Mouse (Mus musculus) erythroblast, embryonic 14.5 days (primary cell): ENCODE measurements around the gene Pik3r2. TPM values are rescaled to one million over a fixed set of nuclear protein-coding genes. Genes with fewer than 3 reads are reported as not detected.
"Not testable (repeated sequence)": the region's sequence is repeated elsewhere in the genome, so short reads cannot be mapped to it uniquely, and the experiment has no call there.

Experiments
- H3K27me3 ChIP-seq: 2 replicates; pipeline ENCODE4 v1.6.1; 2012; ENCODE audit warnings: inconsistent platforms; ENCODE audit not compliant: control insufficient read depth
- H3K36me3 ChIP-seq: 2 replicates; pipeline ENCODE4 v1.6.1; 2012; ENCODE audit warnings: mild to moderate bottlenecking, inconsistent platforms; ENCODE audit not compliant: control insufficient read depth
- H3K4me1 ChIP-seq: 2 replicates; pipeline ENCODE4 v1.6.1; 2012; ENCODE audit warnings: inconsistent platforms; ENCODE audit not compliant: control insufficient read depth
- H3K4me3 ChIP-seq: replicated peaks from 2 replicates; pipeline ENCODE3; 2012; ENCODE audit warnings: moderate library complexity, mild to moderate bottlenecking, inconsistent platforms
- H3K9me3 ChIP-seq: 2 replicates; pipeline ENCODE4 v1.6.1; 2012; ENCODE audit warnings: low read length, inconsistent platforms, mixed read lengths; ENCODE audit not compliant: control insufficient read depth
- GATA1 ChIP-seq: IDR thresholded peaks from 2 replicates; pipeline ENCODE4 v1.6.1; 2012; ENCODE audit warnings: low read length, inconsistent platforms, mixed read lengths
- TAL1 ChIP-seq: IDR thresholded peaks from 3 replicates; pipeline ENCODE4 v1.6.1; 2012; ENCODE audit warnings: low read length, inconsistent platforms, mixed read lengths
- polyA plus RNA-seq: library from polyadenylated mRNA; stranded (reverse); fragments of >175 nt; gene quantifications from 2 replicates; pipeline ENCODE4 v1.2.3, GENCODE M21; 2012

Pik3r2 gene
- polyA plus RNA-seq, result 3.8 and 4.9 TPM in 2 replicates

DNA sequence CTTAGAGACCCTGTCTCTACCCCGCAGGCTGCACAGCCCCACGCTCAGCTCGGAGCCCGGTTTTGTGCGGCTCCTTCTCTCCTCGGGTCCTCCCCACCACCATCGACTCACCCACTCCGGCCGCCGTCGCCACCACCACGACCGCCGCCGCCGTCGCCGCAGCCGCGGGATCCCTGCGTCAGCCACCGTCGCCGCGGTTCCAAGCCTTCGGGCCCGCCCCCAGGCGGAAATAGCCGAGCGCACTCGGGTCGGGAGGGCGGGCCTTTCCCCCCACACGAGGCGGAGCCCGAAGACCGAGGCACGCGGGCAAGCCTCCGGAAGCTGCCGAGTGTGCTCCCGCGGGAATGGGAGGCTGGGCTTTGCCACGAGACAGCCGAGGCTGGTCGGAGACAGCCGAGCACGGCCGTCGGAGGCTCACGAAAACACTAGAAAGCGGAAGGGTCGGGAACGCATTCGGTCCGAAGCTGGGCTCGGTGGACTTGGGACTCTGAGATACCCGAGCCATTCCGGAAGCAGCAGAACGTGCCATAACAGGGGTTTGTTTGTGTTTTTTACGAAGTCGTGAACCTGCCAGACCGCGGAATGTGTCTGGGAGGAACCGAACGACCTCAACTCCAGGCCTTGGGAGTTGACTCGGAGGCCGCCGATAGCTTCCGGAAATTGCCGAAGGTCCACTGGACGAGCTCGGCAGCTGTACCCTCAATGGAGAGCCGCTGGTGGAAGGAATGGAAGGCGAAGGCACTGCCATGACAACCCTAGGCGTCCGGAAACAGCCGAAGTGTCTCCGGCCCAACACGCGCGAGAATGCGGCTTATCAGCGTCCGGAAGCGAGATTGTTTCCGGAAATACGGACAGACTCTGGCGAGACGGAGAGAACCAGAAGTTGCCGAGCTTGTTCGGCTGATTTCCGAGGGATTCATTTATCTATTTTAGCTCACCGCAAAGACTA lies at the start of gene Pik3r2:
TSS of gene Pik3r2 (minus strand) at position 218 of the 949 bp plus-strand sequence.
- TF ChIP-seq TAL1 (no peak), GATA1 (peak; percentile 87)
- Histone ChIP-seq H3K27me3 (no peaks in the 10 kb centered on the region), H3K36me3 (peaks cover 60% of the 10 kb centered on the region), H3K9me3 (no peaks in the 10 kb centered on the region), H3K4me3 (peak within 1 kb of the TSS; percentile 78), H3K4me1 (peaks cover 69% of the 10 kb centered on the region)

GRCm38 (mm10) chr8:70825816-70826215 lies 49.3 kb upstream of the Pik3r2 start:
- peaks cover 4% of the 10 kb centered on the region for H3K9me3 ChIP-seq
- no peak overlapping the region for H3K4me3 ChIP-seq
- TF ChIP-seq TAL1 (no peak), GATA1 (no peak)
- H3K36me3 ChIP-seq, result no peaks in the 10 kb centered on the region
- H3K4me1 ChIP-seq, result peaks cover 28% of the 10 kb centered on the region
- peaks cover 15% of the 10 kb centered on the region for H3K27me3 ChIP-seq

- H3K27me3 ChIP-seq, result peaks cover 24% of the 10 kb centered on the region
- H3K4me1 ChIP-seq, result peaks cover 38% of the 10 kb centered on the region
- peaks cover 6% of the 10 kb centered on the region for H3K9me3 ChIP-seq
- H3K4me3 ChIP-seq, result no peak overlapping the region
- no peak for TF ChIP-seq TAL1
- TF ChIP-seq GATA1, result no peak
- no peaks in the 10 kb centered on the region for H3K36me3 ChIP-seq
Observed at GRCm38 (mm10) chr8:70823802-70824201, 47.3 kb upstream of the Pik3r2 start.

DNA sequence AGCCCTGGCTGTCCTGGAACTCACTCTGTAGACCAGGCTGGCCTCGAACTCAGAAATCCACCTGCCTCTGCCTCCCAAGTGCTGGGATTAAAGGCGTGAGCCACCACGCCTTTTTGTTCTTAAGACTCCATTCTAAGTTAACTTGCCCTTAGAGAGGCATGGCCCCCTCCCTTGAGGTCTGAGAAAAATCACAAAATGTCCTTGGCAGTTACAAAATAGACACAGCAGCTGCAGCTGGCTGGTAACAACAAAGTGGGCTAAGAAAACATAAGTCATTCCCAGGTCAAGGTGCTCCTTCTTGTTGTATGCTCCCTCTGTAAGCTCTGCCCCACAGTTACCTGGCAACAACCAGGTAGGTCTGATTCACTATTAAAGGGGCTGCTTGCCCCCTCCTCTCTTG lies 46.1 kb upstream of the Pik3r2 start:
- Histone ChIP-seq H3K27me3 (peaks cover 29% of the 10 kb centered on the region), H3K4me1 (peaks cover 38% of the 10 kb centered on the region)
- not testable (repeated sequence) for H3K36me3 ChIP-seq, H3K4me3 ChIP-seq, H3K9me3 ChIP-seq

DNA sequence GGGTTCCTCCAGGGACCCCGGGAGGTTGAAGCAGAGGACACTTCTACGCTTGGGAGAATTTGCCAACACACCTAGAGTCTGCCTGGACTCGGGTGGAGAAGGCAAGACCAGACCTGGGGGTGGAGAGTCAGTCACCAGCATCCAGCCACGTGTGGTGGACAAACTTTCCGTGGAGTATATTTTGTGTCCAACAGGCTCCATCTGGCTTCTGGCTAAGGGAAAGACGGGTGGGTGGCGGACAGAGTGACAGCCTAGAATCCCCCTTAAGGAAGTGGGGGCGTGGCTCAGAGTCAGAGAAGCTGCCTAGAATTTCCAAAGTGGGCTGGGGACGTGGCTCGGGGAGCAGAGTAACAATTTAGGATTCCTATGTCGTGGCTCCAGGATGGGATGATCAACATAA lies 45.5 kb upstream of the Pik3r2 start:
- Histone ChIP-seq H3K4me1 (peaks cover 42% of the 10 kb centered on the region), H3K27me3 (peaks cover 32% of the 10 kb centered on the region), H3K9me3 (peaks cover 7% of the 10 kb centered on the region), H3K4me3 (no peak overlapping the region), H3K36me3 (no peaks in the 10 kb centered on the region)
- no peak for TF ChIP-seq TAL1
- no peak for TF ChIP-seq GATA1

- Histone ChIP-seq H3K4me3 (no peak overlapping the region), H3K27me3 (peaks cover 35% of the 10 kb centered on the region), H3K4me1 (peaks cover 47% of the 10 kb centered on the region), H3K9me3 (peaks cover 4% of the 10 kb centered on the region), H3K36me3 (no peaks in the 10 kb centered on the region)
- TF ChIP-seq TAL1 (no peak), GATA1 (no peak)
Observed at GRCm38 (mm10) chr8:70821399-70821962, 45.0 kb upstream of the Pik3r2 start.

DNA sequence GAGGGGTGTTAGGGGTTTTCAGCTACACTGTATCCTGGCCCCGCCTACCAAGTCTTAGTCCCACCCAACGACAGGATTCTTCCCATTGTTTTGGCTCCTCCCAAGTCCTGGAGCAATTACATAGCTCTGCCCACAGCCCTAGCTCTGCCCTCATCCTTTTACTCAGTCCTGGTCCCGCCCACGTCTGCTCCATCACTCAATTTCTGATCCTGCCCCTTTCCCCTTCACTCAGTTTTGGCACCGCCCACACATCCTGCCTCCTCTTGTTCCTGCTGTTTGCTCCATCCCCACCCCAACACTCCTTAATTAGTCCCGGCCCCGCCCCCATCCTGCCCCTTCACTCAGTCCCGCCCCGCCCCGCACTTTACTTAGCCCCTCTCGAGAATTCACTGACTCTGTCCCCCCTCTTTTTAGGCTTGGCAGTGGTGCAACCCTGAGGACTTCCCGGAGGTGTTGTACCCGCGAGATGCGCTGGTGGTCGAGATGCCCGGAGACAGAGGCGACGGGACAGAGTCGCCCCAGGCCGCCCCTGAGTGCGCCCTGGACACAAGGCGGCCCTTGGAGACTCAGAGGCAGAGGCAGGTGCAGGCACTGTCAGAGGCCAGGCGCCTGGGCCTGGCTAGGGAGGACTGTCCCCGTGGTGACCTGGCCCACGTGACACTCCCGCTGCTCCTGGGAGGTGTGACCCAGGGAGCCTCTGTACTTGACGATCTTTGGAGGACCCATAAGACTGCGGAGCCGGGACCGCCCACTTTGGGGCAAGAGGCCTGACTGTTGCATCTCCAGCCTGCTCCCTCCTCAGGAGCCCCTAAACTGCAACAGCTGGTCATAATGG lies 43.8 kb upstream of the Pik3r2 start:
- Histone ChIP-seq H3K4me3 (no peak overlapping the region), H3K36me3 (no peaks in the 10 kb centered on the region), H3K27me3 (peaks cover 27% of the 10 kb centered on the region), H3K4me1 (peaks cover 56% of the 10 kb centered on the region), H3K9me3 (peaks cover 4% of the 10 kb centered on the region)
- TF ChIP-seq GATA1 (no peak), TAL1 (no peak)

- Histone ChIP-seq H3K9me3 (peaks cover 4% of the 10 kb centered on the region), H3K4me1 (peaks cover 40% of the 10 kb centered on the region), H3K36me3 (no peaks in the 10 kb centered on the region), H3K27me3 (peaks cover 36% of the 10 kb centered on the region), H3K4me3 (peak overlapping the region; percentile 55)
- no peak for TF ChIP-seq GATA1
- no peak for TF ChIP-seq TAL1
Observed at GRCm38 (mm10) chr8:70816679-70817078, 40.2 kb upstream of the Pik3r2 start.

DNA sequence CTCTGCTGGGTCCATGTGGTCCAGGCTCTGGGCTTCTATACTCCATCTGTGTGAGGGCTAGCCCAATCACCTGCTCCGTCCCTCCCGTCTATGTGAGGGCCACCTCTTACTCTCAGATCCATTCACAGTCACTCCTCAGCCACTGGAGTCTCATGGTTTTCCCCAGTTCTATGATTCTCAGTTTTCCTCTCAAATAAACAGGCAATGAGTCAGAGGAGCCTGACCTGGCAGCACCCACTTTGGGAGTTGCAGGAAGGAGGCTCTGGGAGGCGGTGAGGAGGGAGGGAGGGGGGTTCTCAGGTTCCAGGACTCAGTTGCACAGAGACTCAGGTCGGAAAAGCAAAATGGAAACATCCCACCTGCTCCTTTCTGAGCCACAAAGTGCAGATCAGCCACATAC lies 36.4 kb upstream of the Pik3r2 start:
- H3K36me3 ChIP-seq, result no peaks in the 10 kb centered on the region
- peaks cover 28% of the 10 kb centered on the region for H3K27me3 ChIP-seq
- no peak overlapping the region for H3K4me3 ChIP-seq
- H3K9me3 ChIP-seq, result no peaks in the 10 kb centered on the region
- H3K4me1 ChIP-seq, result peaks cover 18% of the 10 kb centered on the region
- TF ChIP-seq TAL1 (no peak), GATA1 (no peak)
